Mouse (Mus musculus) activated CD4-positive, CD25-positive, alpha-beta regulatory T cell (primary cell): ENCODE results near the gene Trim38. TPM values are rescaled to one million over a fixed set of nuclear protein-coding genes. Genes with fewer than 3 reads are reported as not detected.

Source experiments
- polyA plus RNA-seq, 2 experiments: library from polyadenylated mRNA; unstranded; fragments of 100-300 nt; shearing (Covaris generic); gene quantifications; one replicate each; pipeline ENCODE4 v1.2.1; 2017

Gene Trim38
- polyA plus RNA-seq: under 1 TPM in 1 of 2 experiments, not detected in 1; 0.17 TPM

DNA sequence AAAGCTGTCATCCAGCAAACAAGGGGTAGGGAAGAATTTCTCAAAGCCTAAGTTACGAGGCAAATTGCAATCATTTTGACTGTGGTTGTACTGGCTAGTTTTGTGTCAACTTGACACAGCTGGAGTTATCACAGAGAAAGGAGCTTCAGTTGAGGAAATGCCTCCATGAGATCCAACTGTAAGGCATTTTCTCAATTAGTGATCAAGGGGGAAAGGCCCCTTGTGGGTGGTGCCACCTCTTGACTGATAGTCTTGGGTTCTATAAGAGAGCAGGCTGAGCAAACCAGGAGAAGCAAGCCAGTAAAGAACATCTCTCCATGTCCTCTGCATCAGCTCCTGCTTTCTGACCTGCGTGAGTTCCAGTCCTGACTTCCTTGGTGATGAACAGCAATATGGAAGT is at the start of gene Trim38:
Gene Trim38 (plus strand): TSS at position 301 of the 400 bp plus-strand sequence.

GRCm38 (mm10) chr13:23738677-23739068 is 31.0 kb upstream of the Trim38 start, which contains the start of gene Hist1h1c:
TSS of gene Hist1h1c (plus strand) at chr13:23738808.

GRCm38 (mm10) chr13:23745381-23746161 is 24.1 kb upstream of the Trim38 start, which contains the start of gene Hist1h3c:
TSS of gene Hist1h3c (minus strand) at chr13:23745602.

DNA sequence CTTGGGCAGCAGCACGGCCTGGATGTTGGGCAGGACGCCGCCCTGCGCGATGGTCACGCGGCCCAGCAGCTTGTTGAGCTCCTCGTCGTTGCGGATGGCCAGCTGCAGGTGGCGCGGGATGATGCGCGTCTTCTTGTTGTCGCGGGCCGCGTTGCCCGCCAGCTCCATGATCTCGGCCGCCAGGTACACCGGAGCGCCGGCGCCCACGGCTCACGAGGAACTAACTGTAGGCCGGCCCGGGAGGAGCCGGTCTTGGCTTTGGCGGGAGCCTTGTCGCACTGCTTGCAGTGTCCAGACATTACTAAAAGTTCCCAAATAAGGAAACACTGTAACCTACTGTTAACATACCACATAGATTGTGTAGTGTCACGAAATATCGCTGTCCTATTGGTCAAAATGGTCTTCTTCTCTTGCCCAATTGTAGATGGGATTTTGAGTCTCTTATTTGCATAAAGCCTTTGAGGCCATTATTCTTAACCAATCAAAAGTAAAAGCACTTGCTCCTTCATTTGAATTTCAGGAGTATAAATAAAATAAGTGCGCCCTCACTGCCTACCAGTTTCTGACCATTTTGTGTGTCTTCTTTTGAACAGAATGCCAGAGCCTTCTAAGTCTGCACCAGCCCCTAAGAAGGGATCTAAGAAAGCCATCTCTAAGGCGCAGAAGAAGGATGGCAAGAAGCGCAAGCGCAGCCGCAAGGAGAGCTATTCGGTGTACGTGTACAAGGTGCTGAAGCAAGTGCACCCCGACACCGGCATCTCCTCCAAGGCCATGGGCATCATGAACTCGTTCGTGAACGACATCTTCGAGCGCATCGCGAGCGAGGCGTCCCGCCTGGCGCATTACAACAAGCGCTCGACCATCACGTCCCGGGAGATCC is 23.3 kb upstream of the Trim38 start, which contains the start of gene Hist1h2bb:
Gene Hist1h2bb (plus strand): TSS at position 534 of the 880 bp plus-strand sequence.

DNA sequence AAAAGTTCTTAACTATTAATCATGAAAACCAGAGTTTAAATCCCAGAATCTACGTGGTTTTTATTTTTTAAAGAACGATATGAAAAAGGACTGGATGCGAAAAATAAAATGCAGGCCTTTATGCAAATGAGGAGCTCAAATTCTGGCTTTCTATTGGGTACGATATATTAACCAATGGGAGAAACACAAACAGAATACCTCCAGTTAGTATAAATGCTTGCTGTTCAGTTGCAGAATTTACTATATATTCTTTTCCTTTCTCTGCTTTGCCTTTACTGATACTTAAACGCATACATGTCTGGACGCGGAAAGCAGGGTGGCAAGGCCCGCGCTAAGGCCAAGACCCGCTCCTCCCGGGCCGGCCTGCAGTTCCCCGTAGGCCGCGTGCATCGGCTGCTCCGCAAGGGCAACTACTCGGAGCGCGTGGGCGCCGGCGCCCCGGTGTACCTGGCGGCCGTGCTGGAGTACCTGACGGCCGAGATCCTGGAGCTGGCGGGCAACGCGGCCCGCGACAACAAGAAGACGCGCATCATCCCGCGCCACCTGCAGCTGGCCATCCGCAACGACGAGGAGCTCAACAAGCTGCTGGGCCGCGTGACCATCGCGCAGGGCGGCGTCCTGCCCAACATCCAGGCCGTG is 18.8 kb upstream of the Trim38 start, which contains the start of gene Hist1h2ab:
Gene Hist1h2ab (plus strand): TSS at position 288 of the 639 bp plus-strand sequence.

GRCm38 (mm10) chr13:23752067-23752741 is 17.5 kb upstream of the Trim38 start, which contains the start of gene Hist1h3b:
TSS of gene Hist1h3b (plus strand) at chr13:23752267.

GRCm38 (mm10) chr13:23756790-23757189 is 12.9 kb upstream of the Trim38 start, which contains the start of gene Hist1h4b:
TSS of gene Hist1h4b (plus strand) at chr13:23757013.

GRCm38 (mm10) chr13:23760972-23761864 is 8.5 kb upstream of the Trim38 start, which contains the start of gene Hist1h4a:
TSS of gene Hist1h4a (minus strand) at chr13:23761230.

GRCm38 (mm10) chr13:23761871-23762821 is 7.6 kb upstream of the Trim38 start, which contains the start of gene Hist1h3a:
TSS of gene Hist1h3a (minus strand) at chr13:23762386.

DNA sequence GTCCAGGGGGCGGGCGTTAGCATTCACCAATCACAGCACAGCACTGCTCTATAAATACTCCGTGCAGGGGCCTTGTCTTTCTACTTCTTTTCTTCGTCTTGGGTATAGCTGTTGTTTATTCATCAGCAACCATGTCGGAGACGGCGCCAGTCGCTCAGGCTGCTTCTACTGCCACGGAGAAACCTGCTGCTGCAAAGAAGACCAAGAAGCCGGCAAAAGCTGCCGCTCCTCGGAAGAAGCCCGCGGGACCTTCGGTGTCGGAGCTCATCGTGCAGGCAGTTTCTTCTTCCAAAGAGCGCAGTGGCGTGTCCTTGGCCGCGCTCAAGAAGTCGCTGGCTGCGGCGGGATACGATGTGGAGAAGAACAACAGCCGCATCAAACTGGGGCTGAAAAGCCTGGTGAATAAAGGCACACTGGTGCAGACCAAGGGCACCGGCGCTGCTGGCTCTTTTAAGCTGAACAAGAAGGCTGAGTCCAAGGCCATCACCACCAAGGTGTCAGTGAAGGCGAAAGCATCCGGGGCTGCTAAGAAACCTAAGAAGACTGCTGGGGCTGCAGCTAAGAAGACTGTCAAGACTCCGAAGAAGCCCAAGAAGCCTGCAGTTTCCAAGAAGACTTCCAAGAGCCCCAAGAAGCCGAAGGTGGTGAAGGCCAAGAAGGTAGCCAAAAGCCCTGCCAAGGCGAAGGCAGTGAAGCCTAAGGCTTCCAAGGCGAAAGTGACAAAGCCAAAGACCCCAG is 6.0 kb upstream of the Trim38 start, which contains the start of gene Hist1h1a:
Gene Hist1h1a (plus strand): TSS at position 81 of the 738 bp plus-strand sequence.

DNA sequence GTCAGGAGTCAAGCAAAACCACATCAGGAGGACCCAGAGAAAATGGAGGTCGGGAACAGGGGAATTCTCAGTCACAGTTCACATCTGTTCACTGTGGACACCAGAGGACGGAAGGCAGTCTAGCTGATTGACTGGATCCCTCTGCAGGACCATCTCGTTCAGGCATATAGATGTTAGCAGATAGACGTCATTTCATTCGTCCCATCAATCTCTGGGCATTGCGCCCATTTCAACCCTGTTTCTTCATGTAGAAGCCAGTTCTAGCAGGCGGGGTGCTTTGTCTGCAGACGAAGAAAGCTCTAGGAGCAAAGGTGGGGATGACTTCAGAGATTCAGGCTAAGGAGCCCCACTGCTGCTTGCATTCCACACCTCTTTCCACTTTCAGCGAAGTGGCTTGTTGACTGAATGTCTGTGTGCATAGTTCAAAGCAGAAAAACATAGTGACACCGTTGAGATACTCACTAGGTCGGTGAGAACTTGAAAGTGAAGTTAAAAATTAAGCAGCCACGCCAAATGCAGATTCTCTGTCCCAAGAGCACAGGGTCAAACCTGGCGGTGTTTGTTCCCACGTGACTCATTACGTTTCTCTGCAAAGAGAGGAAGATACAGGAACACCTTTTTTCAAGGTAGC is 36.8 kb downstream of the Trim38 start, which contains the start of gene Slc17a2:
Gene Slc17a2 (plus strand): TSS at position 572 of the 631 bp plus-strand sequence.

GRCm38 (mm10) chr13:23839308-23839707 is 69.6 kb downstream of the Trim38 start, which contains the start of gene Slc17a3:
TSS of gene Slc17a3 (plus strand) at chr13:23839434.

Other genes with a start within 250 kb of the Trim38 start
- 1 to 10 TPM; 1.3 to 4.8 TPM for gene Hist1h4h, start 238.9 kb upstream of the Trim38 start, polyA plus RNA-seq
- gene Hist1h2af, start 236.0 kb upstream of the Trim38 start, polyA plus RNA-seq: not detected
- gene Hist1h3g, start 234.5 kb upstream of the Trim38 start, polyA plus RNA-seq: not detected
- under 1 TPM; 0.27 to 0.59 TPM for gene Hist1h2bh, start 226.5 kb upstream of the Trim38 start, polyA plus RNA-seq
- under 1 TPM; 0.41 to 0.84 TPM for gene Hist1h3f, start 225.9 kb upstream of the Trim38 start, polyA plus RNA-seq
- 1 to 10 TPM in 1 of 2 experiments, not detected in 1; 2.0 TPM for gene Hist1h4f, start 218.3 kb upstream of the Trim38 start, polyA plus RNA-seq
- gene Hist1h1d, start 216.7 kb upstream of the Trim38 start, polyA plus RNA-seq: under 1 TPM; 0.64 to 0.98 TPM
- 1 to 10 TPM; 1.4 to 5.5 TPM for gene Hist1h3e, start 207.5 kb upstream of the Trim38 start, polyA plus RNA-seq
- 10 to 100 TPM in 1 of 2 experiments, 1 to 10 TPM in 1; 7.7 to 16.3 TPM for gene Hist1h2ae, start 198.7 kb upstream of the Trim38 start, polyA plus RNA-seq
- 1 to 10 TPM; 2.7 to 5.0 TPM for gene Hist1h2bg, start 198.5 kb upstream of the Trim38 start, polyA plus RNA-seq
- gene Hist1h2bf, start 195.7 kb upstream of the Trim38 start, polyA plus RNA-seq: not detected
- gene Hist1h2ad, start 195.5 kb upstream of the Trim38 start, polyA plus RNA-seq: under 1 TPM in 1 of 2 experiments, not detected in 1; 0.38 TPM
- gene Hist1h3d, start 194.2 kb upstream of the Trim38 start, polyA plus RNA-seq: under 1 TPM in 1 of 2 experiments, not detected in 1; 0.44 TPM
- 10 to 100 TPM; 23.0 to 41.6 TPM for gene Hist1h4d, start 188.3 kb upstream of the Trim38 start, polyA plus RNA-seq
- gene Hist1h2be, start 148.8 kb upstream of the Trim38 start, polyA plus RNA-seq: 1 to 10 TPM; 1.2 to 1.4 TPM
- 10 to 100 TPM in 1 of 2 experiments, 1 to 10 TPM in 1; 7.1 to 18.0 TPM for gene Hist1h1e, start 147.4 kb upstream of the Trim38 start, polyA plus RNA-seq
- under 1 TPM; 0.55 to 0.80 TPM for gene Hist1h2ac, start 86.0 kb upstream of the Trim38 start, polyA plus RNA-seq
- 1 to 10 TPM; 3.0 to 4.1 TPM for gene Hist1h2bc, start 85.7 kb upstream of the Trim38 start, polyA plus RNA-seq
- under 1 TPM in 1 of 2 experiments, not detected in 1; 0.38 TPM for gene Hist1h1t, start 74.1 kb upstream of the Trim38 start, polyA plus RNA-seq
- gene Hist1h4c, start 71.5 kb upstream of the Trim38 start, polyA plus RNA-seq: 1 to 10 TPM; 3.3 to 6.0 TPM
- gene Hfe, start 59.1 kb upstream of the Trim38 start, polyA plus RNA-seq: 1 to 10 TPM; 1.3 to 2.6 TPM
- 10 to 100 TPM; 13.3 to 18.7 TPM for gene Hist1h1c, start 31.1 kb upstream of the Trim38 start, polyA plus RNA-seq
- gene Hist1h3c, start 24.3 kb upstream of the Trim38 start, polyA plus RNA-seq: 1 to 10 TPM; 2.7 to 3.1 TPM
- 1 to 10 TPM; 1.1 to 2.8 TPM for gene Hist1h2bb, start 23.2 kb upstream of the Trim38 start, polyA plus RNA-seq
- gene Hist1h2ab, start 18.8 kb upstream of the Trim38 start, polyA plus RNA-seq: 1 to 10 TPM; 4.6 to 7.2 TPM
- gene Hist1h3b, start 17.6 kb upstream of the Trim38 start, polyA plus RNA-seq: 1 to 10 TPM in 1 of 2 experiments, not detected in 1; 1.4 TPM
- gene Hist1h4b, start 12.9 kb upstream of the Trim38 start, polyA plus RNA-seq: 1 to 10 TPM; 5.4 to 5.6 TPM
- not detected for gene Hist1h4a, start 8.7 kb upstream of the Trim38 start, polyA plus RNA-seq
- 1 to 10 TPM; 5.1 TPM for gene Hist1h3a, start 7.5 kb upstream of the Trim38 start, polyA plus RNA-seq
- gene Hist1h1a, start 6.2 kb upstream of the Trim38 start, polyA plus RNA-seq: 1 to 10 TPM; 2.5 to 3.0 TPM
- gene Slc17a2, start 37.1 kb downstream of the Trim38 start, polyA plus RNA-seq: under 1 TPM in 1 of 2 experiments, not detected in 1; 0.09 TPM
- gene Slc17a3, start 69.5 kb downstream of the Trim38 start, polyA plus RNA-seq: not detected
- under 1 TPM in 1 of 2 experiments, not detected in 1; 0.09 TPM for gene Slc17a1, start 97.8 kb downstream of the Trim38 start, polyA plus RNA-seq
- not detected for gene Slc17a4, start 145.1 kb downstream of the Trim38 start, polyA plus RNA-seq
- gene Hist1h2ba, start 164.2 kb downstream of the Trim38 start, polyA plus RNA-seq: not detected
- not detected for gene Hist1h2aa, start 164.5 kb downstream of the Trim38 start, polyA plus RNA-seq
- gene Scgn, start 221.3 kb downstream of the Trim38 start, polyA plus RNA-seq: not detected